Mouse (Mus musculus): ENCODE data around the gene Fbln1.

The Fbln1 gene

GRCm38 (mm10) chr15:85233251-85233611 lies 27.5 kb downstream of the Fbln1 start:
- in situ Hi-C loops (cut with MboI; ENCODE audit: low sequenced_read_pairs) = no loop called here

GRCm38 (mm10) chr15:85233690-85234089 lies 27.9 kb downstream of the Fbln1 start:
- in situ Hi-C loops (cut with MboI; ENCODE audit: low sequenced_read_pairs) = no loop called here

- in situ Hi-C loops (cut with MboI; ENCODE audit: low sequenced_read_pairs) = no loop called here
These were observed 33.3 kb downstream of the Fbln1 start for GRCm38 (mm10) chr15:85238821-85239745.

- in situ Hi-C loops (cut with MboI; ENCODE audit: low sequenced_read_pairs) = no loop called here
These were observed 34.3 kb downstream of the Fbln1 start for GRCm38 (mm10) chr15:85240086-85240485.

GRCm38 (mm10) chr15:85241856-85242255 lies 36.1 kb downstream of the Fbln1 start:
- in situ Hi-C loops (cut with MboI; ENCODE audit: low sequenced_read_pairs) = no loop called here

- in situ Hi-C loops (cut with MboI; ENCODE audit: low sequenced_read_pairs) = no loop called here
These were observed 38.8 kb downstream of the Fbln1 start for GRCm38 (mm10) chr15:85244414-85245161.

GRCm38 (mm10) chr15:85245241-85246010 lies 39.7 kb downstream of the Fbln1 start:
- in situ Hi-C loops (cut with MboI; ENCODE audit: low sequenced_read_pairs) = no loop called here

- in situ Hi-C loops (cut with MboI; ENCODE audit: low sequenced_read_pairs) = no loop called here
These were observed 40.3 kb downstream of the Fbln1 start for GRCm38 (mm10) chr15:85246016-85246415.

- in situ Hi-C loops (cut with MboI; ENCODE audit: low sequenced_read_pairs) = no loop called here
These were observed 41.2 kb downstream of the Fbln1 start for GRCm38 (mm10) chr15:85246936-85247335.

- in situ Hi-C loops (cut with MboI; ENCODE audit: low sequenced_read_pairs) = no loop called here
These were observed 42.6 kb downstream of the Fbln1 start for GRCm38 (mm10) chr15:85248311-85248710.

- in situ Hi-C loops (cut with MboI; ENCODE audit: low sequenced_read_pairs) = no loop called here
These were observed 43.5 kb downstream of the Fbln1 start for GRCm38 (mm10) chr15:85249252-85249651.

- in situ Hi-C loops (cut with MboI; ENCODE audit: low sequenced_read_pairs) = no loop called here
These were observed 44.7 kb downstream of the Fbln1 start for GRCm38 (mm10) chr15:85250436-85250835.

- in situ Hi-C loops (cut with MboI; ENCODE audit: low sequenced_read_pairs) = no loop called here
These were observed 46.7 kb downstream of the Fbln1 start for GRCm38 (mm10) chr15:85252476-85252875.

GRCm38 (mm10) chr15:85257775-85258429 lies 52.2 kb downstream of the Fbln1 start:
- in situ Hi-C loops (cut with MboI; ENCODE audit: low sequenced_read_pairs) = no loop called here

- in situ Hi-C loops (cut with MboI; ENCODE audit: low sequenced_read_pairs) = loop anchor here (10.0 kb wide), 1 partner anchor 322 kb away; the partner anchor contains the start of gene Wnt7b
These were observed 57.1 kb downstream of the Fbln1 start for GRCm38 (mm10) chr15:85262805-85263204.

GRCm38 (mm10) chr15:85266729-85267434 lies 61.1 kb downstream of the Fbln1 start:
- in situ Hi-C loops (cut with MboI; ENCODE audit: low sequenced_read_pairs) = loop anchor here (10.0 kb wide), 1 partner anchor 318 kb away; the partner anchor contains the start of gene Wnt7b

GRCm38 (mm10) chr15:85267891-85268290 lies 62.1 kb downstream of the Fbln1 start:
- in situ Hi-C loops (cut with MboI; ENCODE audit: low sequenced_read_pairs) = loop anchor here (10.0 kb wide), 1 partner anchor 317 kb away; the partner anchor contains the start of gene Wnt7b

- in situ Hi-C loops (cut with MboI; ENCODE audit: low sequenced_read_pairs) = no loop called here
These were observed 67.2 kb downstream of the Fbln1 start for GRCm38 (mm10) chr15:85272988-85273387.

- in situ Hi-C loops (cut with MboI; ENCODE audit: low sequenced_read_pairs) = no loop called here
These were observed 71.5 kb downstream of the Fbln1 start for GRCm38 (mm10) chr15:85277221-85277620.

- in situ Hi-C loops (cut with MboI; ENCODE audit: low sequenced_read_pairs) = no loop called here
These were observed 73.2 kb downstream of the Fbln1 start for GRCm38 (mm10) chr15:85278986-85279385.

All from CH12F3 (cell line).